ENCODE assay signal across 10 mouse cellular contexts in the genomic region with DNA sequence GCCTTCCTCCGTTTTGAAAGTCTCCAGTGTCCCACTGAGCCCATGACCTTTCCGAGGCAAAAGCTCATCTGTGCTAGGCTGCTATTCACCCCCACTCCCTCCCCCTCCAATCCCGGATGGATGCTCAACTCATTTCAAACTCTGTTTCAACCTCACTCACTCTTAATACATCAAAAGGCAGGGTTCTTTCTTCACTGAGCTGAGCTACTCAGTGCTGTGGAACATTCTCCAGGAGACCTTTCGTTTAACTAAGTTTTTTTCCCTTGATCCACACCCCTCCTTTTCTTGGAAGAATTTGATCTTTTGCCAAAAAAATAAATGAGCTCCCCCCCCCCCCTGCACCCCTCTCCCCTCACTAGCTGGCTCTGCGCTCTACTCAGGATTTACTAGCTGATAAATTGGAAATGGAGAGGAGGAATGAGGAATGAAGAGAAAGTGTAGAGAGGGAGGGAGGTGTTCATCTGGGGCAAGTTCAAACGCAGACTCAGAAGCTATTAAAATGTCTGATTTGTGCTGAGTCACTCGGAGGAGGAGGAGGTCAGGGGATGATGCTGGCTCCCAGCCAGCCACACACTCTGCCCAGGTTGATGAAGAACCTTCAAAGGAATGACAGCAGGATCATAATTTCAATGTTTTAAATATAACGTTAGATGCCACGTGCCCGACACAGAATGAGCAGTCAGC.
A peak's percentile ranks its signal among the peaks of the same experiment; 100 is the strongest.
DNase-seq lines count a peak whose midpoint lies in the region; ATAC-seq and TF ChIP-seq lines count a peak whose summit lies in the region.
"Had no signal": no experiment of that assay in that cellular context is flagged by ENCODE, and none has a peak within 500 bp of the region (broad histone marks: within the 10 kb centered on the region; RNA-seq: fewer than 3 reads in every experiment).

No protein-coding gene starts in this region.

- no peak overlapping the region for H3K27ac ChIP-seq in intestine, embryonic 15.5 days
- peak overlapping the region; percentile 75 for H3K27ac ChIP-seq in limb, embryonic 13.5 days
- H3K27ac ChIP-seq in hindbrain, postnatal 0 days, result no peak overlapping the region

- H3K4me2 ChIP-seq in intestine, embryonic 15.5 days (replicated peaks), result no peak overlapping the region
- H3K4me2 ChIP-seq in limb, embryonic 13.5 days (replicated peaks), result peak overlapping the region; percentile 5; the same call in 1 of the 2 replicates
- H3K4me2 ChIP-seq in hindbrain, postnatal 0 days (ENCODE audit: low read depth, low read length), result no peak overlapping the region
- H3K4me2 ChIP-seq: liver, embryonic 11.5 days had no signal

- peak; percentile 49; the same call in 1 of the 2 replicates for ATAC-seq in intestine, embryonic 15.5 days
- ATAC-seq in limb, embryonic 13.5 days (ENCODE audit: low FRiP score, low read depth), result peak; percentile 83
- no peak for ATAC-seq in monocyte, adult 5-6 weeks (replicated peaks; ENCODE audit: insufficient number of reproducible peaks, low FRiP score, low TSS enrichment, poor library complexity, severe bottlenecking)
- no peak for ATAC-seq in hindbrain, postnatal 0 days

- H3K9ac ChIP-seq in intestine, embryonic 15.5 days, result no peak overlapping the region
- H3K9ac ChIP-seq in limb, embryonic 13.5 days, result no peak overlapping the region
- no peak overlapping the region for H3K9ac ChIP-seq in hindbrain, postnatal 0 days (replicated peaks; ENCODE audit: low read length)

- TF ChIP-seq CTCF in hindbrain, postnatal 0 days (IDR thresholded peaks at IDR 0.05; ENCODE audit: low read depth), result no peak

- 49% methylated on average over 10 of the region's 10 CpGs for WGBS in intestine, embryonic 15.5 days
- WGBS in limb, embryonic 13.5 days, result 27% methylated on average over 10 of the region's 10 CpGs
- WGBS in hindbrain, postnatal 0 days, result 54% methylated on average over 10 of the region's 10 CpGs

- DNase-seq in adrenal gland, adult (ENCODE audit: inconsistent age in 2 of 2, low spot score in 1 of 2), result peak; percentile 65 to 87
- no peak for DNase-seq in adrenal gland, postnatal 4 days (ENCODE audit: low spot score in 2 of 2)
- peak; percentile 10 for DNase-seq in MN1 (ENCODE audit: low spot score)
- DNase-seq in hindbrain, postnatal 0 days (ENCODE audit: low spot score), result no peak
- DNase-seq in spleen, postnatal 4 days (ENCODE audit: low spot score in 2 of 2), result no peak
- DNase-seq: thymus, adult 18-20 months had no signal

- no peaks in the 10 kb centered on the region for H3K36me3 ChIP-seq in intestine, embryonic 15.5 days
- no peaks in the 10 kb centered on the region for H3K36me3 ChIP-seq in limb, embryonic 13.5 days
- no peaks in the 10 kb centered on the region for H3K36me3 ChIP-seq in hindbrain, postnatal 0 days (ENCODE audit: insufficient read depth, low read length)

- H3K4me3 ChIP-seq in intestine, embryonic 15.5 days (replicated peaks), result no peak overlapping the region
- no peak overlapping the region for H3K4me3 ChIP-seq in limb, embryonic 13.5 days
- no peak overlapping the region for H3K4me3 ChIP-seq in hindbrain, postnatal 0 days (ENCODE audit: low read length)

- no peaks in the 10 kb centered on the region for H3K9me3 ChIP-seq in intestine, embryonic 15.5 days
- no peaks in the 10 kb centered on the region for H3K9me3 ChIP-seq in limb, embryonic 13.5 days
- no peaks in the 10 kb centered on the region for H3K9me3 ChIP-seq in hindbrain, postnatal 0 days (ENCODE audit: low read length)

- H3K27me3 ChIP-seq in intestine, embryonic 15.5 days (replicated peaks), result no peaks in the 10 kb centered on the region
- no peaks in the 10 kb centered on the region for H3K27me3 ChIP-seq in limb, embryonic 13.5 days
- H3K27me3 ChIP-seq in hindbrain, postnatal 0 days (ENCODE audit: insufficient read depth, low read length), result no peaks in the 10 kb centered on the region

- no peaks in the 10 kb centered on the region for H3K4me1 ChIP-seq in intestine, embryonic 15.5 days (replicated peaks)
- H3K4me1 ChIP-seq in limb, embryonic 13.5 days, result peaks cover 15% of the 10 kb centered on the region
- no peaks in the 10 kb centered on the region for H3K4me1 ChIP-seq in hindbrain, postnatal 0 days (ENCODE audit: insufficient read depth, low read length)

Comparison
In these comparisons a context has a peak if more than half of its experiments do, and no peak if none do; other contexts are left out.
1. DNase-seq: peak in adrenal gland, adult (2 of 2) and MN1 (single experiment); none in adrenal gland, postnatal 4 days (0 of 2), hindbrain, postnatal 0 days (single experiment) and spleen, postnatal 4 days (0 of 2).
2. ATAC-seq: peak in intestine, embryonic 15.5 days (single experiment) and limb, embryonic 13.5 days (single experiment); none in monocyte, adult 5-6 weeks (single experiment) and hindbrain, postnatal 0 days (single experiment).